7 mouse cellular contexts compared by ENCODE assay signal in the genomic region with DNA sequence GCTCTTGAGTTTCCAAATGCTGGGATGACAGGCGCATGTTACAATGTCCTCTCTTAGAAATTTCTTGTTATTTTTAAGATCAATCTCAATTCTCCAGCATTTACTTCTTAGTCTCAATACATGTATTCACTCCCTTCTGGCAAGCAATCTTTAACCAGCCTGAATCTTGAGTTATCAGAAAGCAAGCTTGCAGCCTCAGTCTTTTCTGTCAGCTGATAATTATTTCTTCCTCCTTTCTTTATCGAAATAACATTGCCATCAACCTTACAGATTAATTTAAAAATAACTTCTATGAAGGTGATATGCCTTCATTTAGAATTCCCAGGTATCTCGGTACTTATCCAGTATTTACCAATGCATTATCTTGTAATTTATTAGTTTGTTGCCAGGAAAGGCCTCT. TPM values are rescaled to one million over a fixed set of nuclear protein-coding genes. Genes with fewer than 3 reads are reported as not detected.
DNase-seq lines count a peak whose midpoint lies in the region; ATAC-seq lines count a peak whose summit lies in the region.

No protein-coding gene starts in this region.

- H3K4me1 ChIP-seq in lung, embryonic 15.5 days = peaks cover 9% of the 10 kb centered on the region
- H3K4me1 ChIP-seq in forebrain, embryonic 14.5 days (ENCODE audit: control insufficient read depth, insufficient read depth, low read length) = peaks cover 13% of the 10 kb centered on the region
- H3K4me1 ChIP-seq in limb, embryonic 15.5 days = peaks cover 6% of the 10 kb centered on the region; the same call in 1 of the 2 replicates
- H3K4me1 ChIP-seq in stomach, embryonic 16.5 days (ENCODE audit: control insufficient read depth, insufficient read depth, low read length) = peaks cover 2% of the 10 kb centered on the region; the same call in 1 of the 2 replicates

- peak overlapping the region; percentile 92; the same call in 1 of the 2 replicates for H3K27ac ChIP-seq in lung, embryonic 15.5 days
- no peak overlapping the region for H3K27ac ChIP-seq in forebrain, embryonic 14.5 days (ENCODE audit: low read depth, low read length)
- peak overlapping the region; percentile 96 for H3K27ac ChIP-seq in limb, embryonic 15.5 days
- no peak overlapping the region for H3K27ac ChIP-seq in stomach, embryonic 16.5 days (ENCODE audit: low read length)

- peak overlapping the region; percentile 67 for H3K4me2 ChIP-seq in lung, embryonic 15.5 days
- peak overlapping the region; percentile 77 for H3K4me2 ChIP-seq in forebrain, embryonic 14.5 days (ENCODE audit: low read length)
- H3K4me2 ChIP-seq in limb, embryonic 15.5 days = peak overlapping the region; percentile 50
- peak overlapping the region; percentile 46 for H3K4me2 ChIP-seq in stomach, embryonic 16.5 days (ENCODE audit: low read depth, low read length)

- no peak overlapping the region for H3K9ac ChIP-seq in lung, embryonic 15.5 days
- peak overlapping the region; percentile 96; the same call in 1 of the 2 replicates for H3K9ac ChIP-seq in forebrain, embryonic 14.5 days (ENCODE audit: low read length)
- H3K9ac ChIP-seq in limb, embryonic 15.5 days = no peak overlapping the region
- no peak overlapping the region for H3K9ac ChIP-seq in stomach, embryonic 16.5 days (ENCODE audit: low read length)

- 65% methylated on average over 3 of the region's 3 CpGs for WGBS in lung, embryonic 15.5 days
- WGBS in forebrain, embryonic 14.5 days = 84% methylated on average over 3 of the region's 3 CpGs
- 73% methylated on average over 3 of the region's 3 CpGs for WGBS in limb, embryonic 15.5 days
- 67% methylated on average over 3 of the region's 3 CpGs for WGBS in stomach, embryonic 16.5 days

- peak overlapping the region; percentile 96 for H3K4me3 ChIP-seq in lung, embryonic 15.5 days
- peak overlapping the region; percentile 94 for H3K4me3 ChIP-seq in forebrain, embryonic 14.5 days (ENCODE audit: low read depth, low read length)
- peak overlapping the region; percentile 97 for H3K4me3 ChIP-seq in limb, embryonic 15.5 days
- H3K4me3 ChIP-seq in stomach, embryonic 16.5 days (replicated peaks; ENCODE audit: low read length) = peak overlapping the region; percentile 97

- no peak for ATAC-seq in lung, embryonic 15.5 days (ENCODE audit: borderline replicate concordance, extremely low read depth, low FRiP score, low TSS enrichment)
- ATAC-seq in forebrain, embryonic 14.5 days = no peak
- no peak for ATAC-seq in limb, embryonic 15.5 days (ENCODE audit: insufficient number of reproducible peaks, low FRiP score, low TSS enrichment, low read depth)
- no peak for ATAC-seq in stomach, embryonic 16.5 days (ENCODE audit: insufficient read depth, low FRiP score)

- H3K36me3 ChIP-seq in lung, embryonic 15.5 days = no peaks in the 10 kb centered on the region
- H3K36me3 ChIP-seq in forebrain, embryonic 14.5 days (ENCODE audit: control insufficient read depth, insufficient read depth, low read length) = no peaks in the 10 kb centered on the region
- no peaks in the 10 kb centered on the region for H3K36me3 ChIP-seq in limb, embryonic 15.5 days
- no peaks in the 10 kb centered on the region for H3K36me3 ChIP-seq in stomach, embryonic 16.5 days (ENCODE audit: control insufficient read depth, insufficient read depth, low read length)

- no peak for DNase-seq in lung, postnatal 25 days (ENCODE audit: low spot score)
- DNase-seq in forebrain, embryonic 14.5 days (ENCODE audit: low spot score) = no peak
- no peak for DNase-seq in right cerebral cortex, adult 2 months (ENCODE audit: low spot score in 2 of 2)
- no peak for DNase-seq in natural killer cell, adult 2 months (ENCODE audit: low spot score in 2 of 2)

- H3K27me3 ChIP-seq in lung, embryonic 15.5 days = no peaks in the 10 kb centered on the region
- H3K27me3 ChIP-seq in forebrain, embryonic 14.5 days (replicated peaks; ENCODE audit: control insufficient read depth, insufficient read depth, low read length) = no peaks in the 10 kb centered on the region
- no peaks in the 10 kb centered on the region for H3K27me3 ChIP-seq in limb, embryonic 15.5 days
- H3K27me3 ChIP-seq in stomach, embryonic 16.5 days (ENCODE audit: control insufficient read depth, insufficient read depth, low read length) = no peaks in the 10 kb centered on the region

- no peaks in the 10 kb centered on the region for H3K9me3 ChIP-seq in lung, embryonic 15.5 days
- H3K9me3 ChIP-seq in forebrain, embryonic 14.5 days (replicated peaks; ENCODE audit: control insufficient read depth, low read length) = no peaks in the 10 kb centered on the region
- no peaks in the 10 kb centered on the region for H3K9me3 ChIP-seq in limb, embryonic 15.5 days
- H3K9me3 ChIP-seq in stomach, embryonic 16.5 days (replicated peaks; ENCODE audit: control insufficient read depth, low read length) = no peaks in the 10 kb centered on the region

RNA-seq across cellular contexts. Expression of a gene that starts 0.7 kb away (rescaled TPM):
- polyA plus RNA-seq in lung, embryonic 15.5 days (2015; fragmentation: Nextera tagmentation; extraction: Ambion mirVana) = 14.8 and 17.6 TPM in 2 replicates
- 21.3 and 22.7 TPM in 2 replicates for polyA plus RNA-seq in forebrain, embryonic 14.5 days (2014; fragmentation: Nextera tagmentation; extraction: Ambion mirVana)
- polyA plus RNA-seq in limb, embryonic 15.5 days (2015; fragmentation: Nextera tagmentation; extraction: Ambion mirVana) = 15.6 and 18.2 TPM in 2 replicates
- 14.7 and 16.1 TPM in 2 replicates for polyA plus RNA-seq in stomach, embryonic 16.5 days (2015; fragmentation: Nextera tagmentation; extraction: Ambion mirVana)

Comparison
In these comparisons a context has a peak if more than half of its experiments do, and no peak if none do; other contexts are left out.
1. H3K27ac ChIP-seq: peak in lung, embryonic 15.5 days (single experiment) and limb, embryonic 15.5 days (single experiment); none in forebrain, embryonic 14.5 days (single experiment) and stomach, embryonic 16.5 days (single experiment).
2. Peak in every context shown above with its lines, with median percentiles within 50 percentile points of each other: H3K4me2 ChIP-seq and H3K4me3 ChIP-seq.